Mouse (Mus musculus) splenic B cell, adult 2 months (primary cell): ENCODE measurements at regions not wholly inside any gene's neighbourhood (a gene's known extent, or its start where the extent isn't known, plus 50 kb on each side); places are given as distances from the start of the nearest gene placed in this dataset.

Source experiments
- DNase-seq: peaks from one replicate; pipeline ENCODE4 v3.0.0-alpha.2; 2011; ENCODE audit warnings: low read depth, low spot score
- H3K27me3 ChIP-seq: 2 replicates; pipeline ENCODE4 v1.6.1; 2012; ENCODE audit warnings: mild to moderate bottlenecking, low read length, moderate library complexity, mixed read lengths; ENCODE audit not compliant: control insufficient read depth, poor library complexity, insufficient read depth, severe bottlenecking
- H3K36me3 ChIP-seq: 2 replicates; pipeline ENCODE4 v1.6.1; 2012; ENCODE audit warnings: mild to moderate bottlenecking, low read length, moderate library complexity, mixed read lengths; ENCODE audit not compliant: control insufficient read depth, poor library complexity, insufficient read depth, severe bottlenecking

DNA sequence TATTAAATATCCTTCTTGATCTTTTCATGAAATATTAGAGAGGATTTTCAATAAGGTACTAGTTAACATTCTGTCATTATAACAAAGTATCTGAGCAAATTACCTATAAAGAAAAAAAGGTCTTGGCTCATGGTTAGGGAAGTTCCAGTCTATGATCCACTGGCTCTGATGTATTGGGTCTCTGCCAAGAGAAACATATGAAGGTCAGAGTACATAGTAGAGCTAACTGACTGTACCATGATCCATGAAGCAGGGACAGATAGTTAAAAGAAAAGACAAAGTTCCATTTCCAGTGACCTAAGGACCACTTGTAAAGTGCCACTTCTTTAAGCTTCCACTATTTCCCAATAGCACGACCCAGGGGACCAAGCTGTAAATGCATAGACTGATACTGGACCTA lies 87.2 kb upstream of the Chrm3 start:
- H3K27me3 ChIP-seq, result no peaks in the 10 kb centered on the region
- H3K36me3 ChIP-seq, result no peaks in the 10 kb centered on the region
- no peak for DNase-seq

GRCm38 (mm10) chr13:10445679-10446078 lies 85.0 kb upstream of the Chrm3 start:
- Histone ChIP-seq H3K36me3 (no peaks in the 10 kb centered on the region), H3K27me3 (no peaks in the 10 kb centered on the region)
- no peak for DNase-seq
